Mouse (Mus musculus): ENCODE measurements around the gene Rassf1.

The Rassf1 gene

DNA sequence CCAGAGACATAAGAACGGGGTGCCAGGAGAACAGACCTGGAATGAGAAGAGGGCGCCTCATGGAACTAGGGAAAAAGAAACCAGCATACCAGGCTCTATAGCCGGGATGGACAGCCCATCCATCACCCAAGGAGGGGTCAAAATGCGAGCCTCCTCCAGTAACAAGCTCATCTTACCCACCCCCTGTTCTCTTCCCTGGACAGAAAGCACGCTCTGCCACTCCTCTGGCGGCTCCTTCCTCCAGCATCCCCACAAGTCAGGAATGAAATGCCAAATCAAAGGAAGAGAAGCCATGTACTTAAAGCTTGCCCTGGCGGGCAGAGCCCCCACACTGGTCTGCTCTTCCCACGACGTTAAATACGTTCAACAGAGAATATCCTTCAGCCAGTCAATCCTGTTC is 10.3 kb upstream of the Rassf1 start:
- no peak for DNase-seq

DNA sequence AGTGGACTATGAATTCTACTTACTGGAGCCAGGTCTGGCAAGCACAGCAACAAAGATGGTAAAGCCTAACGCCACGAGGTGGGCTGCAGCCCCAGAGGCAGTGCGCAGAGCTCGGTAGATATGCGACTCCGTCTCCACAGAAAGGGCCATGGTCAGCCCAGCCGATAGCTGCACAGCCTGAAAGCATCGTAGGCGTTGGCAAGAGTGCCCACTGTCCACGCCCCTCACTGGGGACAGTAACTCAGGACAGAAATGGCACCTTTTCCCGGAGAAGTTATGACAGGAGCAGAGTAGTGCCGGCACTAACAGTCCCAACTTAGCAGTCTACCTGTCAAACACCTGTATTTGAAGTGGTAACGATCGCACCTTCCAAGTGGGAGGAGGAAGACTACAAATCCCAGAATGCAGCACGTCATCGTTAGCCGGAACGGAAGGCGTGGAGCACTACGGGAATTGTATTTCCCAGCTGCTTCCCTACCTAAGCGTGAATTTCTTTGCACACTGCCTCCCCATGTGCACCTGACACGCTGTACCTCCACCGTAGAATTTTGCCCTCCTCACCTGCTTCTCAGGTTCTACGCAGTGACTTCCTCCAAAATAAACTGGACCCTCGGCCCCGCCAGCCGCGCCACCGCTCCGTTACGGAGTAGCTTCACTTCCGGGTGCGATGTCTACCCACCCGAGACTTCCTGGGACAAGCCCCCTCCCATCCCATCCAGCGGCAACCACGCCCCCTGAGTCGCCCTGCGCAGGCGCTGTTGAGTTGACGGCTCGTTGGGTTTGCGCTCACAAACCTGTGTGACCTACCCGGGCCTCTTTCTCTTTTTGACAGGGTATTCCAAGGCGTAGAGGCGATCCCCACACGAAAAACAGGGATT is 9.6 kb upstream of the Rassf1 start, which contains the start of the genes Cyb561d2 and Nprl2:
Cyb561d2 (minus strand) TSS at position 720 of the 878 bp plus-strand sequence.
Nprl2 (plus strand) TSS at position 753 of the 878 bp plus-strand sequence.
- peak; percentile 95 to 97 for DNase-seq

DNA sequence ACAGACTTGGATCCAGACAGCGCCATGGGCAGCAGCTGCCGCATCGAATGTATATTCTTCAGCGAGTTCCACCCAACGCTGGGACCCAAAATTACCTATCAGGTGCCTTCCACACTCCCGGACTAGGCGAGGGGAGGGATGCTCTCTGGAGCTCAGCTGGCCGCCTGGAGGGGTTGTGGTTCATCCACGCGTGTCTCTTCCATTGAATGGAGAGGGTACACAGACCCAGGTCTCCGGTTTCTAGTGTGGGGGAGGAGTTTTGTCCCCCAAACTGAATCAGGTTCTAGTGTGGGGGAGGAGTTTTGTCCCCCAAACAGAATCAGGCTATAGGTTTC is 9.0 kb upstream of the Rassf1 start:
- DNase-seq: no peak

DNA sequence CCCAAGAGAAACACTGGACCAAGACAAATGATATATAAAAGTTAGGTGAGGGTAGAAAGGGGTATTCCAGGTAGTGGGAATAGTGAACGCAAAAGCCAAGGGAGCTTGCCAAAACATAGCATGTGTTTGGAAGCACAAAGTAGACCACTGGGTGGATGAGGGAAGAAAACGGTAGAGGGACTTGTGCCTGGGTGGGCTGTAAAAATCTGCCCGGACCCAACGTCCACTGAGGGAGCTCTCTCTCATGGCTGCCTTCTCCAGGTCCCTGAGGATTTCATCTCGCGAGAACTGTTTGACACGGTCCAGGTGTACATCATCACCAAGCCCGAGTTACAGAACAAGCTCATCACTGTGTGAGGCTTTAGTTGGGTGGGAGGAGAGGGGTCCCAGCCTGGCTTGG is 8.6 kb upstream of the Rassf1 start:
- DNase-seq: peak; percentile 41 to 57

DNA sequence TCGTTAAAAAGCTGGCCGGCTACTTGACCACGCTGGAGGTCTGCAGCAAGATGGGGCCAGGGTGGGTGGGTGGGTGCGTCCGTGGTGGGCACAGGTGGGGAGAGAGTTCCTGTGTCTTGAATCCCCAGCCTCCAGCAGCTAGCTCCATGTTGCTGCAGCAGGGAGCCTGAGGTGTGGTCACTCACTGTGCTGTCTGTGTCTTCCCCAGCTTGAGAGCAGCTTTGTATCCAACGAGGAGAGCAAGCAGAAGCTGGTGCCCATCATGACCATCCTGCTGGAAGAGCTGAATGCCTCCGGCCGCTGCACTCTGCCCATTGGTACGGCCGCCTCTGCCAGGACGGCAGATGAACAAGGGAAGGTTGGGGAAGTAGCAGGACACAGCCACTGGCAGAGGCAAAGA is 8.1 kb upstream of the Rassf1 start:
- DNase-seq: no peak

DNA sequence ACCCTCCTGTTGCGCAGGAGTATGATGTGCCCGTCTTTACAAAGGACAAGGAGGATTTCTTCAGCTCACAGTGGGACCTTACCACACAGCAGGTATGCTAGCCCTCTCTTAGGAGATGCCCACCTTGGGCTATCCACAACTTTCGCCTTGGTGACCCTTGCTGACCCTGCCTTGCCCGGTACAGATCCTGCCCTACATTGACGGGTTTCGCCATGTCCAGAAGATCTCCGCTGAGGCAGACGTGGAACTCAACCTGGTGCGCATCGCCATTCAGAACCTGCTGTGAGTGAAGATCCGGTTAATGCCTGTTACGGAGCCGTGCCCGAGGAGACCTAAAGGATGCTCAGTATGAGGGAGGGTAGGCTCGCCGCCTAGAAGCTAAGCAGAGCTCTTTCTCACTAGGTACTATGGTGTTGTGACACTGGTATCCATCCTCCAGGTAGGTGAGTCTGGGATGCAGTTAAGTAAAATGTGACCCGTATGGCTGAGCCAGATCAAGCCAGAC is 7.1 kb upstream of the Rassf1 start:
- no peak for DNase-seq

DNA sequence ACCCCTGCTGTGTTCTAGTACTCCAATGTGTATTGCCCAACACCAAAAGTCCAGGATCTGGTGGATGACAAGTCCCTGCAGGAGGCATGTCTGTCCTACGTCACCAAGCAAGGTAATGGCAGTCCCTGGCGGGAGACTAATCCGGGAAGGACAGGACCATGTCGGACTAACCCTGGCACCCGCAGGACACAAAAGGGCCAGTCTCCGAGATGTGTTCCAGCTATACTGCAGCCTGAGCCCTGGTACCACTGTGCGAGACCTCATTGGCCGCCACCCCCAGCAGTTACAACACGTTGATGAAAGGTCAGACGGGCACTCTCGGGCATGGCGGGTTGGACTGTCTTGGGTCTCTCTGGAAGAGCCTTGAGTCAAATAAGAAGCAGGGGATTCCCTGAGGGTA is 6.6 kb upstream of the Rassf1 start:
- DNase-seq: no peak

DNA sequence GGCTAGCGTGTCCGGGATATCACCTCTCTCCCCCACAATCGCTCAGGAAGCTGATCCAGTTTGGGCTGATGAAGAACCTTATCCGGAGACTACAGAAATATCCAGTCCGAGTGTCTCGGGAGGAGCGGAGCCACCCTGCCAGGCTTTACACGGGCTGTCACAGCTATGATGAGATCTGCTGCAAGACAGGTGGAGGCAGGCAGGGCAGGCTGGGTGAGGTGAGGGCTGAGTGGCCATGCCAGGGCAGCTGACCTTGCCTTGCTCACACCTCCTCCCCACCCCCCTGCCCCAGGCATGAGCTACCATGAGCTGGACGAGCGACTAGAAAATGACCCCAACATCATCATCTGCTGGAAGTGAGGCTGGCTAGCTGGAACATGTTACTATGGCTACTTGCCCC is 6.2 kb upstream of the Rassf1 start:
- DNase-seq: no peak

DNA sequence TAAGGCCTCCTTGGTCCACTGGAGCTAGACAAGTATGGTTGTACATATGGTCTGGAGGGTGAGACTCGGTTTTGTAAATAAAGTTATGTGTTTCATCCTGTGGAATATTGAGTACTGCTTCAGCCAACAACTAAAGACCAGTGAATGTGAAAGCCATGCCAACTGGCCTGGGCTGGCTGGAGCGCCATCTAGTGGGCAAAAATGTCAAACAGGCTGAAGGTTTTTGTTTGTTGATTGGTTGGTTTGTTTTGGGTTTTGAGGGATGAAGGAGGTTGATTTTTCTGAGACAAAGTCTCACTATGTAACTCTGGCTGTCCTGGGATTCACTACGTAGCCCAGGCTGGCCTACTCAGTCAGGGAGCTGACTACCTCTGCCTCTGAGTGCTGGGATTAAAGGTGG is 5.8 kb upstream of the Rassf1 start:
- peak; percentile 88 to 89 for DNase-seq

DNA sequence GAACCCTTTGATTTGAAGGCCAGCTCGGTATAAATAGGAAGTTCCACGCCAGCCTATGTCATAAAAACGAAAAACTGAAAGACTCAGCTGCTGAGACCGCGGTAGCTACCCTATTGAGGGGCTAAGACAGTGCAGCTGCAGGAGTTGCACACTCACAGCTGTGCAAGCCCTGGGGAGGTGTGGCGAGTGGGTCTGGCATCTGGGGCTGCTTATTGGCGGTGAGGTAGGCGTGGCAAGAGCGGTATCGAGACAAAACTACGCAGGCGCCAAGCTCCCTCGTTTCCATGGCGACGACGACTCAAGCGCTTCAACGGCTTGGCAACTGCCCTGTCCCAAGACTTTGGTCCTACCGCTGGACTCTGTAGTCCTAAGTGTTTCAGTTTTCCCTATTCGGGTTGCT is 4.3 kb upstream of the Rassf1 start, which contains the start of gene Zmynd10:
Zmynd10 (plus strand) TSS at position 273 of the 400 bp plus-strand sequence.
- DNase-seq: peak; percentile 95 to 97

DNA sequence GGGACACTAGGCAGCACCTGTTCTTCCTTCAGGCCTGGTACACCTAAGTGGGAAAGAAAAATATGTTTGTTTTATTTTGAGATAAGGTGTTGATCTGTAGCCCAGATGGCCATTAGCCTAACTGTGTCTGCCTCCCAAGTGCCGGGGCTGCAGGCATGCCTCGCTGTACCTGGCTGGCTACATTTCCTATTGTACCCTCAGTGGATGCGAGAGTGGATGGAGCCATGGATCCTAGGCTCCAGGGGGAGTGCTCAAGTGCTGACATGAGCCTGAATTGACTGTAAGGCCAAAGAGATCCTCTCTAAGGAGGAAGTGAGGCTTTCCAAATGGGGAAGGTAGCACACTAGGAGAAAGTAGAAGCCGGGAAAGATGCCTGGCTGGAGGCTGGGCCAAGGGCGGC is 3.4 kb upstream of the Rassf1 start:
- no peak for DNase-seq

DNA sequence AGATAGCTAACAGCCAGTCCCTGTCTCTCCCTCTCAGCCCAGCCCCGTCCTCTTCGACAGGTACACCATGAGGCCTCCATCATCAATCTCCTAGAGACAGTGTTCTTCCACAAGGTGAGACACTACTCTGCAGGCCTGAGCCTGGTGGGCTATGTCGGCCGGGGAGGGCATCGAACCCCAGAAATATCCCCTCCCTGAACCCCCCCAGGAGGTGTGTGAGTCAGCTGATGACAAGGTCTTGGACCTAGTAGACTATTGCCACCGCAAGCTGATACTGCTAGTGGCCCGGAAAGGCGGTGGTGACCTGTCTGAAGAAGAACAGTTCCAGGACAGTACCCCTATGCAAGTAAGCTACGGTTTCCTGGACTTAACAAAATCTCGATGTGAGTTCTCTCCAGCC is 2.5 kb upstream of the Rassf1 start:
- DNase-seq: no peak

DNA sequence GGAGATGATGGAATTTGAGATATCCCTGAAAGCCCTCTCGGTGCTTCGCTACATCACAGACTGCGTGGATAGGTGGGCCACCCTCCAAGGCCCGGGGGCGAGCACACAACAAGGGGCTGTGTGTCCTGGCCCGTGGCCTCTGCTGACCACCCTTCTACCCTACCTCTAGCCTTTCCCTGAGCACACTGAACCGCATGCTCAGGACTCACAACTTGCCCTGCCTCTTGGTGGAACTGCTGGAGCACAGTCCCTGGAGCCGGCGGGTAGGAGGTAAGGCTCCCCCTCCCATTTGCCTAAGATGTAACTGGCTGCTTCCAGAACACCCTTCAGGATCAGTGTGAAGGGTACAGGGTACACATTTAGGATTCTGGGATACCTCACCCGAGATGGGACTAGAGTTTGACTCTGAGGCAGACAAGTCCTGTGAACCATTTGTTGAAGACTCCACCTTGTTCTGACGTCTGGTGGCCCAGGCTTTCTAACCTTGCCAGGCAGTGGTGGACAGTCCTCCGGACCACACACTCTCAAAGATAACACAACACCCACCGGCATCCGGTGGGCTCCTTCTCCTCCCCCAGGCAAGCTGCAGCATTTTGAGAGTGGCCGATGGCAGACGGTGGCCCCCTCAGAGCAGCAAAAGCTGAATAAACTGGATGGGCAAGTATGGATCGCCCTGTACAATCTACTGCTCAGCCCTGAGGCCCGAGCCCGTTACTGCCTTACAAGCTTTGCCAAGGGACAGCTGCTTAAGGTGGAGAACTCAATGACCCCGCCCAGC is 1.9 kb upstream of the Rassf1 start:
- no peak for DNase-seq

DNA sequence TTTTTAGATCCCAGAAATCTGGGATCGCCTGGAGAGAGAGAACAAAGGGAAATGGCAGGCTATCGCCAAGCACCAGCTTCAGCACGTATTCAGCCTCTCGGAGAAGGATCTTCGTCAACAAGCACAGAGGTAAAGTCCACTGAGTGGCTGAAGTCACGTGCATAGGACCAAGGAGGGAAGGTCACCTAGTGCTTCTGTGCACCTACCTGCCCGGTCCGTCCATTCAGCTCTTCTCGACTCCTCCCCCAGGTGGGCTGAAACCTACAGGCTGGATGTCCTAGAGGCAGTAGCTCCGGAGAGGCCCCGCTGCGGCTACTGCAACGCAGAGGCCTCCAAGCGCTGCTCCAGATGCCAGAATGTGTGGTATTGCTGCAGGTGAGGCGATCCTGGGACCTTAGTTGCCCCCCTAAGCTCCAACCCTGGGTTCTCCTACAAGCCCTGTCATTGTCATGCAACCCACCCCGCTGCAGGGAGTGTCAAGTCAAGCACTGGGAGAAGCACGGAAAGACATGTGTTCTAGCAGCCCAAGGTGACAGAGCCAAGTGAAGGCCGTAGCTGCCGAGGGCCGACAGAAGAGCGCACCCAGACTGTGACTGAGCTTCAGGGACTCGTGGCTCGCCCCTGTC is 751 bp upstream of the Rassf1 start:
- peak; percentile 46 to 70 for DNase-seq

DNA sequence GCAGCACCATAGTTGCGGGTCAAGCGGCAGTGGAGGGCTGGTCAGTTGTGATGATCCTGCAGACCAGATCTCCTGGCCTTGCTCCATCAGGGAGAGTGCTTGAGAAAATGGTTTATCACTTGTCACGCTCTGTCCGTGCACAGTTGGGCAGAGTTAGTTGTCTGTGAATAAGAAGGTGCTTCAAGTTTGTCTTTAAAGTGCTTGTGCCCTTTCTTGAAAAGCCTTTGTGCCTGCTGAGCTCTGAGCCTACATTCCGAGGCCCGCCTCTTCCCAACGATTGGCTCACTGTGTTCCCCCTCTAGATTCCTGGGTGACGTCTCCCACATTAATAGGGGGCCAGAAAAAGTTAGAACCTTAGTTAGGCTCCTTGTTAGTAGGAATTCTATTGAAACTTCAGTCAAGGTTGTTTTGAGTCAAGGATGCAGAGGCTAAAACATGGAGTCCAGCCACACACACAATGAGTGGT is 568 bp downstream of the Rassf1 start:
- DNase-seq: peak; percentile 37 to 59

DNA sequence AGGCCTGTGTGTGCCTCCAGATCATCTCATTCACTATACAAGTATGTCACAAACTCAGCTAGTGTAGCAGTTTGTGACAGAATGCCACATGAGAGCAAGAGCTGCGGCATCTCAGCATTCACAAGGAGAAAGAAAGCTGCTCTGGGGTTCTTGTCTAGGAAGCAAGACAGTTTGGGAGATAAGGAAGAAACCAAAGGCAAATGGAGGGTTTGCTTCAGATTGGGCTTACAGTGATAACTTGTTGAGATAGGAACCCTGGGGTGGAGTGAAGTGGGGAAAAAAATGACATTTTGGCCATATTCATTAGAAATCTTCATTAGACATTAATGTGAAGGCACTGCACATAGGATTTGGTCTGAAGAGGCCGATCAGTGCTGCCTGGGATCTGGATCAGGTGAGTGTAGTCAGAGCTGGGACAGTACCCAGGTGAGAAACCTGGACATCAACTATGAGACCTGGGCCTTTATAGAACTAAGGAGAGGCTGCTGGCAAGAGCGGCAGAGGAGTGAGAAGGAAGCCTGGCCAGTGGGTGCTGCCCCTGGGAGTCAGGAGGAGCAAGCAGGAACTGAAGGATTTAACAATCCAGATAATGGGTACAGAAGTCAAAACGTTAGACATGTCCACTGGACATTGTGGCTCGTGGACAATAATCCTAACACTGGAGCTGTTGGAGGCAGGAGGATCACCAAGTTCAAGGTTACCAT is 1.5 kb downstream of the Rassf1 start:
- peak; percentile 11 to 14 for DNase-seq

DNA sequence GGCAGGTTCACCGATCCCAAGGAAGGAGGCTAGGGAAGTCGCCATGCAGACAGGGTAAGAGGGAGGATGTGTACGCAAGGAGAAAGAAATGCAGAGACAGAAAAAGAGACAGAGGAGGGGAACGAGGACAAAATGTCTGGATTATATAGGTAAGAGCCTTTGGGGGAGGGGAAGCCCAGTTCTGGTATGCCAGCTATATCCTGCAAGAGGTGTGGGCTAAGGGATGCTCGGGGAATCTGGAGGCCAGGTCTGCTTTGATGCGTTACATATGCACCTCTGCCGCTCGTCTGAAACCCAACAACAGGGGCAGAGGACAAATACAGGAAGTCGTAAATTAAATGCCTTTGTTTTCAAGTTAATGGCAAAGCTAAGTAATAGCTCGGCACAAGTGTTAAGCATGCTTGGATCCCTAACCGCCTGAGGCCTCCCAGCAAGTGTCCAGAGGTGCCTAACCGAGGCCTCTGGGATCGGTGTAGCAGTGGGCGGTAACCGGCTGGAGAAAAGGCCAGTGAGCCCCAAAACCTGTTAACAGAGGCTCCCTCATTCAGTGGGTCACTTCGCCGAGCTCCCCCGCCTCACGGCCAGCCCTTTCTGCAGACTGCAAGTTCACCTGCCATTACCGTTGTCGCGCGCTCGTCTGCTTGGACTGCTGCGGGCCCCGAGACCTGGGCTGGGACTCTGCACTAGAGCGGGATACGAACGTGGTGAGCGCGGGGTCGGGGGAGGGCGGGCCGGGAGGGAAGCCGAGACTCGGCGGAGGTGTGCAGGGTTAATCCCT is 2.4 kb downstream of the Rassf1 start:
- peak; percentile 60 to 76 for DNase-seq

DNA sequence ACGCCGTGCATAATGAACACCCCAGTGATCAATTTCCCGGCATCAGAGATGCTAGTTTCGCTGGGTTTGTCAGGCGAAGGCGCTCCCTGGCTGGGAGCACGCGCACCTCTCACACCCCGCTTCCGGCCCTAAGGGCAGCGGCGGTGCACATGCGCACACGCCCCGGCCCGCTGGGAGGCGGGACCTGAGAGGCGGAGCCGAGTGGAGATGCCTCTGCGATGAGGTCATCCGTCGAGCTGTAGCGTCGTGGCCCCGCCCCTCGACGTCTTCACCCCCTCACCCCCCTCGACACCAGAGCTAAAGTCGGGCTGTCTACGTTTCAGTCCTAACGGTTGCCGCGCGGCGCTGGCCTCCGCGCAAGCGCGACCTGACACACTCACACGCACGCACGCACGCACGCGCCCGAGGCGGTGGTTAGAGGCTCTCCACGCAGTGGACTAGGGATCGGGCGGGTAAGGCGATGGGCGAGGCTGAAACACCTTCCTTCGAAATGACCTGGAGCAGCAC is 3.0 kb downstream of the Rassf1 start:
- peak; percentile 96 to 98 for DNase-seq

DNA sequence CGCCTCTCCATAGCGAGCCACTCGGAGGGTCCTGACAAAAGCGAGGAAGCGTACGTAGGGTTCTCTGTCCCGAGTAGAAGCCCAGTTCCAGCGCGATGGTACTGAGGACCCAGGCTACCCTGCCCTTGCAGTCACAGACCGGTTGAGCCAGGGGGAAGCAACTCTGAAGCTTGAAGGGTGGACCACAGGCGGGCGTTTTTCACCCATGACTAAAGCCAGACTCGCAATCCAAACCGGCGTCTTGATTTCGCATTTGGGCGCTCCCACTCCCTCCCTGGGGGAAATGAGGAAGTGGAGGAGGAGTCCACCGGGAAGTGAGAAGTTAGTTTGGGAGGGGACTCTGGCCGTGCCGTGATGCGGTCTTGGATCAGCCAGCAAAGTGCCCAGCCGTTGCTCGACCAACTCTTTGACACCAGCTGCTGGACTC is 3.7 kb downstream of the Rassf1 start:
- peak; percentile 73 to 82 for DNase-seq

DNA sequence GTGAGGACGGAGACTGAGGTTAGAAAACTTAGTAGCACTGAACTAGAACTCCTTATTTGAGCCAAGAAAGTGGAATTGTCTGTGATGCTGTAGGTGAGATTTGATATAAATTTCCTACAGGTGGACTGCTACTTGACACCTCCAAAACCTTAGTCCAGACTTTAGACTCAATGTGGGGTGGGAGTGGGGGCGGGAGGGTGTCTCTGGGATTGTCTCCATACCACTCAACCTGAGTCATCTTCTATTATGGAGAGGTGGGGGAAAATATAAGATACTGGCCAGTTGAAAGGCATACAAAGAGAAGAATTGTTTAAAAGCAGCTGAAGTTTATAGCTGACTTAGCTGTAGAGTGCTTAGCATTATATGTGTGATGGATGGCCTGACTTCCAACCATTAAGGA is 4.3 kb downstream of the Rassf1 start:
- no peak for DNase-seq

DNA sequence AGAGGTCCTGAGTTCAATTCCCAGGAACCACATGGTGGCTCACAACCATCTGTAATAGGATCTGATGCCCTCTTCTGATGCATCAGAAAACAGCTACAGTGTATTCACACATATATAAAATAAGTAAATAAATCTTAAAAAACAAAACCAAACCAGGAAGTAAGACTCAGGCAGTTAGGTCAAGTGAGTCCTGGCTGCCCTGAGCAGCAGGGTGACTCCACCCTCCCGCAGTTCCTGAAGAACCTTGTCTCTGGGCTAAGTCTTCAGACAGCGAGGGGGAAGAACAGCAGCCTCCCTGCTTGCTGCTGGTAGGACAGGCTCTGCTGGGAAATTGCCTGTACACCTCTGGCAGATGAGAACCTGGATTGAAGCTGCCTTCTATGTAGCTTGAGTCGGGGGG is 5.0 kb downstream of the Rassf1 start:
- no peak for DNase-seq
